Mouse (Mus musculus) megakaryocyte, embryonic 14.5 days (primary cell): ENCODE data around the gene B3gntl1. TPM values are rescaled to one million over a fixed set of nuclear protein-coding genes. Genes with fewer than 3 reads are reported as not detected.

Source experiments
- H3K27me3 ChIP-seq: replicated peaks from 2 replicates; pipeline ENCODE3; 2012; ENCODE audit warnings: inconsistent platforms
- H3K36me3 ChIP-seq: replicated peaks from 2 replicates; pipeline ENCODE3; 2012; ENCODE audit warnings: low read length, inconsistent platforms, mixed read lengths
- H3K4me1 ChIP-seq: 2 replicates; pipeline ENCODE4 v1.6.1; 2012; ENCODE audit warnings: inconsistent platforms
- H3K4me3 ChIP-seq: replicated peaks from 2 replicates; pipeline ENCODE3; 2012; ENCODE audit warnings: moderate library complexity, mild to moderate bottlenecking, inconsistent platforms
- H3K9me3 ChIP-seq: 2 replicates; pipeline ENCODE4 v1.6.1; 2012; ENCODE audit warnings: inconsistent platforms
- FLI1 ChIP-seq: IDR thresholded peaks from 2 replicates; pipeline ENCODE4 v1.6.1; 2012; ENCODE audit warnings: low read length, inconsistent platforms, mixed read lengths
- GATA1 ChIP-seq: IDR thresholded peaks from 3 replicates; pipeline ENCODE4 v1.6.1; 2012; ENCODE audit warnings: mixed read lengths, low read length, inconsistent platforms, borderline replicate concordance
- polyA plus RNA-seq: library from polyadenylated mRNA; stranded (reverse); fragments of >175 nt; gene quantifications from 2 replicates; pipeline ENCODE4 v1.2.3, GENCODE M21; 2012; ENCODE audit warnings: low replicate concordance; ENCODE audit not compliant: insufficient read depth

B3gntl1 gene
- polyA plus RNA-seq, 1 experiment: 0.60 TPM

DNA sequence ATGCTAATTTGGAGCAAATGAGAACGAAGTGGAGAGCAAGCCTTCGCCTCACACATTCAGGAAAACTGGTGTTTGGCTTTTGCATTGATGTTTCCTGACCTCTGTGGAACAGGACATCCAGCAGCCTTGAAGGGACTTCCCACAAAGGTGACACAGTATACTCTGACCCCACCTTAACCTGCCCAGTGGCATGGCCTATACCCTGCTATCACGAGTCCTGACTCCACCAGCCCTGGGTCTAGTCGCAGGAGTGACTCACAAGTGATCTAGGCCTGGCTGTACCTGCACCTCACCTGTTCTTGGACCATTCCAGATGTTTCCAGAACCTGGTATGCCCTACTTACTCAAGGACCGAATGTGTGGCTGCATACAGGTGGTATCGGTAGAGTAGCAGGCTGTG, 43.4 kb downstream of the B3gntl1 start:
- H3K36me3 ChIP-seq: peaks cover 94% of the 10 kb centered on the region

GRCm38 (mm10) chr11:121627521-121627920, 45.4 kb downstream of the B3gntl1 start:
- Histone ChIP-seq H3K9me3 (no peaks in the 10 kb centered on the region), H3K27me3 (no peaks in the 10 kb centered on the region), H3K36me3 (peaks cover 97% of the 10 kb centered on the region), H3K4me3 (no peak overlapping the region), H3K4me1 (peaks cover 11% of the 10 kb centered on the region; the same call in 1 of the 2 replicates)
- TF ChIP-seq GATA1 (no peak), FLI1 (no peak)

More for the DNA sequence above, 43.4 kb downstream of the B3gntl1 start:
- Histone ChIP-seq H3K27me3 (no peaks in the 10 kb centered on the region), H3K9me3 (no peaks in the 10 kb centered on the region), H3K4me1 (peaks cover 11% of the 10 kb centered on the region; the same call in 1 of the 2 replicates), H3K4me3 (no peak overlapping the region)
- no peak for TF ChIP-seq GATA1
- no peak for TF ChIP-seq FLI1

DNA sequence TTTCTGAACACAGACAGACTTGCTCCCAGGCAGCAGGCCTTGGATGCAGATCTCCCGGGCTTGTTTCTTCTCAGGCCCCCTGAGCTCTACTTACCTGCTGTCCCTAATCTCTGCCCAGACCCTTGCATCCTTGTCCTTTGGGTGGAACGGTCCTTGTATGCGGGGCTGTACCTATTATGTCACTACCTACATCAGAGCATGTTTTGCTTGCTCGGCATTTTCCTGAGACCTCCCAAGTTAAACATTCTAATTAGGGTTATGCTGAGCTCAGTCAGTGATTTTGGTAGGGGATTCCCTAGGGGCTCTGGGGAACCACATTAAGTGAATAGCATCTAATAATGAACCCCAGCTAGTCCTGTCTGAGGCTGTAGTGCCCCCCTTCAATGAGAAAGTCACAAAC, 47.9 kb downstream of the B3gntl1 start:
- Histone ChIP-seq H3K4me1 (peaks cover 3% of the 10 kb centered on the region; the same call in 1 of the 2 replicates), H3K4me3 (no peak overlapping the region), H3K36me3 (peaks cover 97% of the 10 kb centered on the region), H3K27me3 (no peaks in the 10 kb centered on the region), H3K9me3 (no peaks in the 10 kb centered on the region)
- TF ChIP-seq GATA1 (no peak), FLI1 (no peak)

- Histone ChIP-seq H3K27me3 (no peaks in the 10 kb centered on the region), H3K4me1 (peaks cover 6% of the 10 kb centered on the region)
Measured at GRCm38 (mm10) chr11:121617371-121617770, 55.6 kb downstream of the B3gntl1 start.

GRCm38 (mm10) chr11:121616501-121616900, 56.5 kb downstream of the B3gntl1 start:
- no peaks in the 10 kb centered on the region for H3K27me3 ChIP-seq
- peaks cover 13% of the 10 kb centered on the region for H3K9me3 ChIP-seq
- no peak overlapping the region for H3K4me3 ChIP-seq
- peaks cover 4% of the 10 kb centered on the region; the same call in 1 of the 2 replicates for H3K4me1 ChIP-seq
- H3K36me3 ChIP-seq: peaks cover 83% of the 10 kb centered on the region
- TF ChIP-seq GATA1 (no peak), FLI1 (no peak)

More at GRCm38 (mm10) chr11:121617371-121617770, 55.6 kb downstream of the B3gntl1 start:
- H3K9me3 ChIP-seq: peaks cover 13% of the 10 kb centered on the region
- TF ChIP-seq FLI1 (no peak), GATA1 (no peak)
- peaks cover 88% of the 10 kb centered on the region for H3K36me3 ChIP-seq
- H3K4me3 ChIP-seq: no peak overlapping the region

GRCm38 (mm10) chr11:121615961-121616485, 56.9 kb downstream of the B3gntl1 start:
- Histone ChIP-seq H3K9me3 (peaks cover 13% of the 10 kb centered on the region), H3K4me1 (peaks cover 5% of the 10 kb centered on the region), H3K27me3 (no peaks in the 10 kb centered on the region), H3K36me3 (peaks cover 83% of the 10 kb centered on the region), H3K4me3 (no peak overlapping the region)
- TF ChIP-seq GATA1 (no peak), FLI1 (no peak)

- H3K27me3 ChIP-seq: no peaks in the 10 kb centered on the region
- H3K4me1 ChIP-seq: peaks cover 13% of the 10 kb centered on the region
- no peak overlapping the region for H3K4me3 ChIP-seq
- TF ChIP-seq GATA1: no peak
- TF ChIP-seq FLI1: no peak
- peaks cover 76% of the 10 kb centered on the region for H3K36me3 ChIP-seq
- peaks cover 13% of the 10 kb centered on the region for H3K9me3 ChIP-seq
Measured at GRCm38 (mm10) chr11:121610976-121611375, 62.0 kb downstream of the B3gntl1 start.

DNA sequence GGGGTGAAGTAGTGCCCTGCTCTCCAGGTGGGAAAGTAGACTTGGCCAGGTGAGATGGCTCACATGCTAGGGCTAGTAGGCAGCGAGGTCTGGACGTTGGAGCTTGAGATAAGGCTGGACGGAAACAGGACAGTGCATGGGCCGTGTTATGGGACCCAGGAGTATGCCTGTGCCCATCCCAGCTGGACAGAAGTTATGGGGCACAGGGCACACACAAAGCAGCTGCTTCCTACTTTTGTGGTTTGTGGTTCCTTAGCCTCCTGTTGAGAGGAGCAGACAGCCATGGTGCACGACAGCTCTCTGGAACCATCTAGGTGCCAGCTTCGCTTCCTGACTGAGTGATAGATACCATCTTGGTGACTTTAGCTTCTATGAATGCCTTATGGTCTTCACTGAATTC, 67.3 kb downstream of the B3gntl1 start:
- Histone ChIP-seq H3K36me3 (peaks cover 93% of the 10 kb centered on the region), H3K4me3 (peak overlapping the region; percentile 29), H3K27me3 (no peaks in the 10 kb centered on the region), H3K4me1 (peaks cover 35% of the 10 kb centered on the region), H3K9me3 (no peaks in the 10 kb centered on the region)
- no peak for TF ChIP-seq FLI1
- no peak for TF ChIP-seq GATA1

DNA sequence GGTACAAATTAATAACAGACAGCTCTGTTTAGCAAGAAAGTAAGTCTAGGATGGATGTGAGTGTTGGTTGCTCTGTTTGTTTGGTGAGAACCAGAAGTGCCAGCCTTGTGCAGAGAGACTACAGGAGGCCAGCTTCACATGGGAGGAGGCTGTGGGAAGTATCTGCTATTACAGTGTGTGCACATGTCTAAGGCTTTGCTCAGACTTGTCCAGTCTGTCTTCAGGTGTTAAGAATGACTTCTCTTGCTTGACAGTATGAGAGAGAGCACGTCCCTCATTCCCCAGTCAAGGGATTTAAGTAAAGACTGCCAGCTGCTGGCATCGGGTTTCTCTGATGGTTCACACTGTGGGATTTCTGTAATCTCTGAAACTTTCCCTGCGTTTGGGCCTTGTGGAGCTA, 71.5 kb downstream of the B3gntl1 start:
- no peaks in the 10 kb centered on the region for H3K27me3 ChIP-seq
- H3K4me3 ChIP-seq: no peak overlapping the region
- peaks cover 46% of the 10 kb centered on the region for H3K4me1 ChIP-seq
- peaks cover 99% of the 10 kb centered on the region for H3K36me3 ChIP-seq
- H3K9me3 ChIP-seq: no peaks in the 10 kb centered on the region
- TF ChIP-seq GATA1 (no peak), FLI1 (no peak)

- peaks cover 99% of the 10 kb centered on the region for H3K36me3 ChIP-seq
- no peak overlapping the region for H3K4me3 ChIP-seq
- TF ChIP-seq GATA1 (no peak), FLI1 (no peak)
- H3K4me1 ChIP-seq: peaks cover 37% of the 10 kb centered on the region
- H3K27me3 ChIP-seq: no peaks in the 10 kb centered on the region
- H3K9me3 ChIP-seq: no peaks in the 10 kb centered on the region
Measured at GRCm38 (mm10) chr11:121597254-121597653, 75.7 kb downstream of the B3gntl1 start.

GRCm38 (mm10) chr11:121581856-121582255, 91.1 kb downstream of the B3gntl1 start:
- Histone ChIP-seq H3K9me3 (no peaks in the 10 kb centered on the region), H3K4me3 (no peak overlapping the region), H3K4me1 (peaks cover 12% of the 10 kb centered on the region), H3K36me3 (peaks cover 61% of the 10 kb centered on the region), H3K27me3 (no peaks in the 10 kb centered on the region)
- TF ChIP-seq FLI1: no peak
- TF ChIP-seq GATA1: no peak

Other genes with a start within 250 kb of the B3gntl1 start
- gene Fn3k, start 238.2 kb downstream of the B3gntl1 start, polyA plus RNA-seq: not detected in 2 replicates
- 3.3 and 5.3 TPM in 2 replicates for gene Tbcd, start 221.2 kb downstream of the B3gntl1 start, polyA plus RNA-seq
- gene Zfp750, start 153.8 kb downstream of the B3gntl1 start, polyA plus RNA-seq: 0.09 TPM in 1 of 2 replicates, not detected in the other
- gene Metrnl, start 28.4 kb upstream of the B3gntl1 start, polyA plus RNA-seq: 2.1 and 12.5 TPM in 2 replicates
- gene Ptchd3, start 157.1 kb upstream of the B3gntl1 start, polyA plus RNA-seq: not detected in 2 replicates